Mouse (Mus musculus) intestine, embryonic 16.5 days (tissue): ENCODE measurements at regions not wholly inside any gene's neighbourhood (a gene's known extent, or its start where the extent isn't known, plus 50 kb on each side); places are given as distances from the start of the nearest gene placed in this dataset.

Source experiments
- ATAC-seq: fragments of 200-750 bp; cut with Nextera tagmentation; 2 replicates; pipeline ENCODE4 v1.8.0; 2017; ENCODE audit warnings: moderate TSS enrichment, moderate library complexity
- H3K27ac ChIP-seq: fragments of 300-500 bp; sonication (generic); 2 replicates; pipeline ENCODE4 v1.5.1; 2014; ENCODE audit warnings: mild to moderate bottlenecking, low read length
- H3K27me3 ChIP-seq: fragments of 300-500 bp; sonication (generic); replicated peaks from 2 replicates; pipeline ENCODE4 v1.6.1; 2014; ENCODE audit warnings: low read length, control low read depth, mixed read lengths; ENCODE audit not compliant: control insufficient read depth, insufficient read depth
- H3K36me3 ChIP-seq: fragments of 300-500 bp; sonication (generic); 2 replicates; pipeline ENCODE4 v1.6.1; 2014; ENCODE audit warnings: low read length, control low read depth; ENCODE audit not compliant: control insufficient read depth, insufficient read depth
- H3K4me1 ChIP-seq: fragments of 300-500 bp; sonication (generic); 2 replicates; pipeline ENCODE4 v1.6.1; 2014; ENCODE audit warnings: low read length, control low read depth, mixed read lengths; ENCODE audit not compliant: control insufficient read depth, insufficient read depth
- H3K4me2 ChIP-seq: fragments of 300-500 bp; sonication (generic); 2 replicates; pipeline ENCODE4 v1.6.1; 2014; ENCODE audit warnings: low read depth, low read length, control low read depth
- H3K4me3 ChIP-seq: fragments of 300-500 bp; sonication (generic); 2 replicates; pipeline ENCODE4 v1.5.1; 2014; ENCODE audit warnings: mild to moderate bottlenecking, low read length
- H3K9ac ChIP-seq: fragments of 300-500 bp; sonication (generic); 2 replicates; pipeline ENCODE4 v1.6.1; 2014; ENCODE audit warnings: low read depth, low read length
- H3K9me3 ChIP-seq: fragments of 300-500 bp; sonication (generic); 2 replicates; pipeline ENCODE4 v1.6.1; 2016; ENCODE audit warnings: low read length, control low read depth; ENCODE audit not compliant: control insufficient read depth
- WGBS: fragments of 180-500 bp; shearing (Covaris S2); extraction: QIAGEN DNeasy Blood & Tissue Kit; methylation state at CpG from one replicate; pipeline ENCODE4 v1.1.7; 2014; 5-methylcytosine and 5-hydroxymethylcytosine counted together

- no peak for ATAC-seq
- Histone ChIP-seq H3K4me3 (no peak overlapping the region), H3K4me1 (no peaks in the 10 kb centered on the region), H3K9me3 (no peaks in the 10 kb centered on the region), H3K4me2 (no peak overlapping the region), H3K9ac (no peak overlapping the region), H3K27me3 (no peaks in the 10 kb centered on the region), H3K36me3 (no peaks in the 10 kb centered on the region), H3K27ac (no peak overlapping the region)
- WGBS: 42% methylated on average over 5 of the region's 5 CpGs
Measured at GRCm38 (mm10) chr6:89033433-89034298, 131.6 kb downstream of the Tpra1 start.

- WGBS: 47% methylated on average over 3 of the region's 3 CpGs
- no peak overlapping the region for H3K4me2 ChIP-seq
Measured at GRCm38 (mm10) chr6:89034455-89034854, 132.4 kb downstream of the Tpra1 start.

GRCm38 (mm10) chr6:89035061-89035835 lies 133.2 kb downstream of the Tpra1 start:
- WGBS: 57% methylated on average over 13 of the region's 13 CpGs
- Histone ChIP-seq H3K27ac (no peak overlapping the region), H3K27me3 (no peaks in the 10 kb centered on the region)

More at GRCm38 (mm10) chr6:89034455-89034854, 132.4 kb downstream of the Tpra1 start:
- ATAC-seq: no peak
- Histone ChIP-seq H3K9me3 (no peaks in the 10 kb centered on the region), H3K9ac (no peak overlapping the region), H3K36me3 (no peaks in the 10 kb centered on the region), H3K4me3 (no peak overlapping the region), H3K27ac (no peak overlapping the region), H3K4me1 (no peaks in the 10 kb centered on the region), H3K27me3 (no peaks in the 10 kb centered on the region)

GRCm38 (mm10) chr6:89035836-89036156 lies 133.7 kb downstream of the Tpra1 start:
- Histone ChIP-seq H3K4me1 (no peaks in the 10 kb centered on the region), H3K36me3 (no peaks in the 10 kb centered on the region), H3K4me3 (no peak overlapping the region), H3K27me3 (no peaks in the 10 kb centered on the region), H3K27ac (no peak overlapping the region), H3K9me3 (no peaks in the 10 kb centered on the region), H3K4me2 (no peak overlapping the region), H3K9ac (no peak overlapping the region)
- ATAC-seq: no peak
- 55% methylated on average over 4 of the region's 4 CpGs for whole genome bisulfite sequencing

More at GRCm38 (mm10) chr6:89035061-89035835, 133.2 kb downstream of the Tpra1 start:
- Histone ChIP-seq H3K9me3 (no peaks in the 10 kb centered on the region), H3K4me2 (no peak overlapping the region), H3K36me3 (no peaks in the 10 kb centered on the region), H3K4me3 (no peak overlapping the region), H3K9ac (no peak overlapping the region), H3K4me1 (no peaks in the 10 kb centered on the region)
- no peak for ATAC-seq

GRCm38 (mm10) chr6:89037392-89037791 lies 135.3 kb downstream of the Tpra1 start:
- WGBS: 8% methylated on average over 2 of the region's 2 CpGs
- Histone ChIP-seq H3K4me3 (no peak overlapping the region), H3K27ac (no peak overlapping the region), H3K9me3 (no peaks in the 10 kb centered on the region), H3K4me2 (no peak overlapping the region), H3K4me1 (no peaks in the 10 kb centered on the region), H3K9ac (no peak overlapping the region), H3K36me3 (no peaks in the 10 kb centered on the region), H3K27me3 (no peaks in the 10 kb centered on the region)
- no peak for ATAC-seq

- H3K27ac ChIP-seq: no peak overlapping the region
- no peaks in the 10 kb centered on the region for H3K9me3 ChIP-seq
- H3K4me1 ChIP-seq: no peaks in the 10 kb centered on the region
- no peaks in the 10 kb centered on the region for H3K27me3 ChIP-seq
- H3K36me3 ChIP-seq: no peaks in the 10 kb centered on the region
- H3K9ac ChIP-seq: no peak overlapping the region
- H3K4me3 ChIP-seq: no peak overlapping the region
- WGBS: 43% methylated on average over 7 of the region's 7 CpGs
- no peak for ATAC-seq
- H3K4me2 ChIP-seq: no peak overlapping the region
Measured at GRCm38 (mm10) chr6:89037901-89038300, 135.8 kb downstream of the Tpra1 start.

GRCm38 (mm10) chr6:89040919-89041318 lies 138.9 kb downstream of the Tpra1 start:
- no peaks in the 10 kb centered on the region for H3K9me3 ChIP-seq
- WGBS: 80% methylated on average over 4 of the region's 4 CpGs

GRCm38 (mm10) chr6:89042478-89043239 lies 140.6 kb downstream of the Tpra1 start:
- WGBS: 30% methylated on average over 24 of the region's 24 CpGs
- Histone ChIP-seq H3K9ac (no peak overlapping the region), H3K4me2 (peak overlapping the region; percentile 10; the same call in 1 of the 2 replicates), H3K27ac (no peak overlapping the region), H3K9me3 (no peaks in the 10 kb centered on the region), H3K27me3 (no peaks in the 10 kb centered on the region), H3K36me3 (no peaks in the 10 kb centered on the region), H3K4me1 (no peaks in the 10 kb centered on the region), H3K4me3 (no peak overlapping the region)
- ATAC-seq: no peak; the same call in 1 of the 2 replicates

More at GRCm38 (mm10) chr6:89040919-89041318, 138.9 kb downstream of the Tpra1 start:
- Histone ChIP-seq H3K27ac (no peak overlapping the region), H3K4me2 (no peak overlapping the region), H3K4me3 (no peak overlapping the region), H3K9ac (no peak overlapping the region), H3K4me1 (no peaks in the 10 kb centered on the region), H3K27me3 (no peaks in the 10 kb centered on the region), H3K36me3 (no peaks in the 10 kb centered on the region)
- ATAC-seq: no peak

GRCm38 (mm10) chr6:89045436-89045966 lies 143.4 kb downstream of the Tpra1 start:
- no peak for ATAC-seq
- Histone ChIP-seq H3K9me3 (no peaks in the 10 kb centered on the region), H3K4me3 (no peak overlapping the region), H3K27ac (no peak overlapping the region), H3K27me3 (no peaks in the 10 kb centered on the region; the same call in 1 of the 2 replicates), H3K9ac (no peak overlapping the region), H3K4me2 (no peak overlapping the region), H3K36me3 (no peaks in the 10 kb centered on the region), H3K4me1 (no peaks in the 10 kb centered on the region)
- 74% methylated on average over 4 of the region's 4 CpGs for WGBS
